In genomic region chr11:93098933-93099381, GRCm38 (mm10) we compare ENCODE assay signal across 8 mouse cellular contexts. TPM values are rescaled to one million over a fixed set of nuclear protein-coding genes. Genes with fewer than 3 reads are reported as not detected.
DNase-seq lines count a peak whose midpoint lies in the region; ATAC-seq lines count a peak whose summit lies in the region.

No protein-coding gene starts in this region.

- peak overlapping the region; percentile 46 for H3K4me3 ChIP-seq in heart, embryonic 12.5 days
- H3K4me3 ChIP-seq in embryonic facial prominence, embryonic 14.5 days (ENCODE audit: low read depth, low read length) = peak overlapping the region; percentile 47
- H3K4me3 ChIP-seq in neural tube, embryonic 12.5 days = peak overlapping the region; percentile 52

- H3K4me2 ChIP-seq in heart, embryonic 12.5 days = peak overlapping the region; percentile 80
- peak overlapping the region; percentile 85 for H3K4me2 ChIP-seq in embryonic facial prominence, embryonic 14.5 days (ENCODE audit: low read depth, low read length)
- peak overlapping the region; percentile 93 for H3K4me2 ChIP-seq in neural tube, embryonic 12.5 days (replicated peaks)

- H3K27ac ChIP-seq in heart, embryonic 12.5 days (ENCODE audit: poor library complexity, severe bottlenecking) = no peak overlapping the region
- no peak overlapping the region for H3K27ac ChIP-seq in embryonic facial prominence, embryonic 14.5 days (replicated peaks; ENCODE audit: low read depth, low read length)
- H3K27ac ChIP-seq in neural tube, embryonic 12.5 days = no peak overlapping the region

- peaks cover 71% of the 10 kb centered on the region for H3K27me3 ChIP-seq in heart, embryonic 12.5 days (replicated peaks)
- peaks cover 61% of the 10 kb centered on the region for H3K27me3 ChIP-seq in embryonic facial prominence, embryonic 14.5 days (replicated peaks; ENCODE audit: control insufficient read depth, insufficient read depth, low read length)
- peaks cover 53% of the 10 kb centered on the region for H3K27me3 ChIP-seq in neural tube, embryonic 12.5 days (replicated peaks)

- no peak overlapping the region for H3K9ac ChIP-seq in heart, embryonic 12.5 days
- peak overlapping the region; percentile 37 for H3K9ac ChIP-seq in embryonic facial prominence, embryonic 14.5 days (ENCODE audit: low read depth, low read length)
- peak overlapping the region; percentile 64 for H3K9ac ChIP-seq in neural tube, embryonic 12.5 days

- H3K36me3 ChIP-seq in heart, embryonic 12.5 days = no peaks in the 10 kb centered on the region
- no peaks in the 10 kb centered on the region for H3K36me3 ChIP-seq in embryonic facial prominence, embryonic 14.5 days (ENCODE audit: control insufficient read depth, insufficient read depth, low read length)
- no peaks in the 10 kb centered on the region for H3K36me3 ChIP-seq in neural tube, embryonic 12.5 days

- peaks cover 23% of the 10 kb centered on the region for H3K4me1 ChIP-seq in heart, embryonic 12.5 days (replicated peaks)
- peaks cover 12% of the 10 kb centered on the region; the same call in 1 of the 2 replicates for H3K4me1 ChIP-seq in embryonic facial prominence, embryonic 14.5 days (ENCODE audit: control insufficient read depth, insufficient read depth, low read length)
- peaks cover 20% of the 10 kb centered on the region for H3K4me1 ChIP-seq in neural tube, embryonic 12.5 days

- WGBS in heart, embryonic 12.5 days = under 1% methylated on average over 36 of the region's 37 CpGs
- under 1% methylated on average over 29 of the region's 37 CpGs for WGBS in embryonic facial prominence, embryonic 14.5 days
- WGBS in neural tube, embryonic 12.5 days = under 1% methylated on average over 37 of the region's 37 CpGs

- no peaks in the 10 kb centered on the region for H3K9me3 ChIP-seq in heart, embryonic 12.5 days (replicated peaks)
- no peaks in the 10 kb centered on the region for H3K9me3 ChIP-seq in embryonic facial prominence, embryonic 14.5 days (ENCODE audit: control insufficient read depth, low read length)
- no peaks in the 10 kb centered on the region for H3K9me3 ChIP-seq in neural tube, embryonic 12.5 days

- ATAC-seq in heart, embryonic 12.5 days (ENCODE audit: insufficient number of reproducible peaks, low FRiP score) = no peak
- ATAC-seq in embryonic facial prominence, embryonic 14.5 days (ENCODE audit: low read depth) = peak; percentile 9
- ATAC-seq in neural tube, embryonic 12.5 days (ENCODE audit: low FRiP score, low read depth) = peak; percentile 70; the same call in 1 of the 2 replicates

- DNase-seq in heart, adult 9 months (ENCODE audit: low spot score in 2 of 2) = no peak
- peak; percentile 17 for DNase-seq in Muller cell, postnatal 12 days (ENCODE audit: inconsistent ontology term)
- no peak for DNase-seq in embryonic facial prominence, embryonic 14.5 days (ENCODE audit: low spot score)
- peak; percentile 10 to 34 for DNase-seq in layer of hippocampus, postnatal 14 days (ENCODE audit: low spot score in 2 of 2)
- no peak for DNase-seq in urinary bladder, postnatal 10 days (ENCODE audit: low spot score)
- no peak for DNase-seq in adrenal gland, adult 2 months

RNA-seq across cellular contexts. Expression of gene Car10, which starts 1.1 kb away (rescaled TPM):
- polyA plus RNA-seq in heart, embryonic 12.5 days (2016; fragmentation: Nextera tagmentation; extraction: Ambion mirVana) = 0.06 TPM in 1 of 2 replicates, not detected in the other
- polyA plus RNA-seq in embryonic facial prominence, embryonic 14.5 days (2014; fragmentation: Nextera tagmentation; extraction: Ambion mirVana) = 2.0 and 2.5 TPM in 2 replicates
- 10 to 100 TPM; 27.7 to 28.3 TPM for total RNA-seq in layer of hippocampus, postnatal 14 days (2021)
- polyA plus RNA-seq in neural tube, embryonic 12.5 days (2016; fragmentation: Nextera tagmentation; extraction: Ambion mirVana) = 10.7 and 12.5 TPM in 2 replicates
- total RNA-seq in adrenal gland, adult 2 months (2021) = under 1 TPM in 1 of 2 experiments, not detected in 1; 0.14 TPM
- 0.07 TPM in 1 of 2 replicates, not detected in the other for polyA plus RNA-seq in adrenal gland, adult 2 months (2012; rRNA removed)

Comparison
In these comparisons a context has a peak if more than half of its experiments do, and no peak if none do; other contexts are left out.
1. DNase-seq: peak in Muller cell, postnatal 12 days (single experiment) and layer of hippocampus, postnatal 14 days (2 of 2); none in heart, adult 9 months (0 of 2), embryonic facial prominence, embryonic 14.5 days (single experiment), urinary bladder, postnatal 10 days (single experiment) and adrenal gland, adult 2 months (single experiment).
2. Peak in every context shown above with its lines, with median percentiles within 50 percentile points of each other: H3K4me2 ChIP-seq and H3K4me3 ChIP-seq.